Mouse (Mus musculus) liver, postnatal 0 days (tissue): ENCODE results near the gene Crnkl1.

Experiments used
- CTCF ChIP-seq: sonication (generic); IDR thresholded peaks from 2 replicates; pipeline ENCODE4 v1.5.1; 2016; ENCODE audit warnings: antibody characterized with exemption, low read depth
- EP300 ChIP-seq: IDR thresholded peaks from 2 replicates; pipeline ENCODE4 v1.6.1; 2016; ENCODE audit warnings: antibody characterized with exemption, low read depth, mild to moderate bottlenecking

GRCm38 (mm10) chr2:145882398-145882797 is 52.4 kb downstream of the Crnkl1 start:
- TF ChIP-seq EP300 (no peak), CTCF (peak; percentile 59)
